Mouse (Mus musculus) right cerebral cortex, adult 2 months (tissue): ENCODE measurements around the gene Antxr1.

Experiments
- DNase-seq, 2 experiments: peaks; one replicate each; pipeline ENCODE4 v3.0.0; 2021 to 2022; ENCODE audit warnings: low spot score in 2 of 2

The Antxr1 gene

GRCm38 (mm10) chr6:87292911-87293851, 42.4 kb downstream of the Antxr1 start:
- DNase-seq: no peak

- no peak for DNase-seq
Measured at GRCm38 (mm10) chr6:87287251-87287650, 48.4 kb downstream of the Antxr1 start.

DNA sequence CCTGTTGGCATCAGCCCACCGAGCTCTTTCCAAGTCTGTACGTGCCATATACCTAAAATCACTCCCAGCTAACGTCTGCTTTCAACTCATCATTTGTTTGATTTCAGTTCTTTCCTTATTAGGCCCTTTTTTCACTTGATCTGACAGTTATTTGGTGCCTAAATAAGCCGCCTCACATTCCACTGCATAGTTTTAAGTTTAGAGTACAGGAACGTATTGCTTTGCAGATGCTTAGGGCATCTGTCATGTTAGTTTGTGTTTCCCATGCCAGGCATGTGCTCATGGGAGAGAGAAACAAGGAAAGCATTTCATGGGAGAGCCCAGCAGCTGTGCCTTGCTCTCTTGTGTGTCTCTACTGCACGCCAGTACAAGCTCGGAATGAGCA, 50.3 kb downstream of the Antxr1 start:
- DNase-seq: no peak

GRCm38 (mm10) chr6:87284716-87285364, 50.8 kb downstream of the Antxr1 start:
- DNase-seq: no peak

DNA sequence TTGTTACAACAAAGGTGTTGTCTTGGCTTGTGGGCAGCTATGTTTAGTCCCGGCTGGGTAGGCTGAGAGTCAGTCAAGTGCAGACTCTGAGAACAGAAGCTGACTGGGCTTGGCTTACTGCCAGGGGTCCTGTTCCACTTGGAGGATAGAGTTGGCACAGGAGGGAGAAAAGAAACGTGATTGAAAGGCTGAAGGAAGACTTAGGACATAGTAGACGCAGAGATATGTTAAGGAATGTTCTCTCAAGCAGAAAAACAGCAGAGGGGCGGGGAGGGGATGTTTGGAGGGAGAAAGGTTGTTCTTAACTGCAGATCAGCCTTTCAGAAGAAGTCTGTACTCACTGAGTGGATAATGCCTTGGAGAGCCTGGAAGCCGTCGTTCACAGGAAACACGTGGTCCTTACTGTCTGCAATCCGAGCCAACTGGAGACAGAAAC, 53.3 kb downstream of the Antxr1 start:
- DNase-seq: no peak

DNA sequence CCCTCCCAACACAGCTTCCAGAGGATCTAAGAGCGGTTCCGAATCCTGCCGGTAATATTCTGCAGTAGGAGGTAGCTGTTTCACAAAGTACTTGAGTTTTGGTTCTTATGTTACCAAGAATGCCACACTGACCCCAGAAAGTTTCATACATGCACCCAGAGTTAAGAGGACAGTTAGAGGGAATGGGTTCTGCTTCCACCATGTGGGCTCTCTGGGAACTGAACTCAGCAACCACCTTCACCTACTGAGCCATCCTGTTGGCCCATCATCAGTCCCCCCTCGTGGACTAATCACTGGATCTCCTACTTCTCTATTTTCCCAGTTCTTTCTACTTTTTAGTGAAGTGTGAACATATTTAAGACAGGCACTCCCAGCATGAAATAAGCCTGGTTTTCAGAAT, 53.9 kb downstream of the Antxr1 start:
- DNase-seq: no peak

GRCm38 (mm10) chr6:87278151-87278550, 57.5 kb downstream of the Antxr1 start:
- DNase-seq: no peak

DNA sequence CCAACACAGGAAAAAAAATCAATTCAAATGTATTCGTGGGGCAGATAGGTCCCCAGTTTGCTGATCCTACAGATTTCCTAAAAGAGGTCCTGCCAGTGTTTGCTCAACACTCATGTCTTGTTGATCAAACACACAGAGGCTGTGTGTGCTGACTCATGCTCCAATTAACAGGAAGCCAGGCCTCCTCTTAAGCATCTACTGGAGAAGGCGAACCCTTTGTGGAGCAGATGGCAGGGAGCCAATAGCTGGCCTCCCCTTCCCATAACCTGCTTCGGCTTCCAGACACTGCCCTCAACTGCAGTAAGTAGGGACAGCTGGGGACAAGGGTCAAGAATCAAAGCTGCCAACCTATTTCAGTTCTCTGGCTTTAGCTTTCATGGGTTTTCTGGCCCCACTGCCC, 58.1 kb downstream of the Antxr1 start:
- no peak for DNase-seq

GRCm38 (mm10) chr6:87276941-87277340, 58.7 kb downstream of the Antxr1 start:
- no peak for DNase-seq

- no peak for DNase-seq
Measured at GRCm38 (mm10) chr6:87274779-87275178, 60.8 kb downstream of the Antxr1 start.

- DNase-seq: no peak
Measured at GRCm38 (mm10) chr6:87273791-87274190, 61.8 kb downstream of the Antxr1 start.

- no peak for DNase-seq
Measured at GRCm38 (mm10) chr6:87273141-87273540, 62.5 kb downstream of the Antxr1 start.

DNA sequence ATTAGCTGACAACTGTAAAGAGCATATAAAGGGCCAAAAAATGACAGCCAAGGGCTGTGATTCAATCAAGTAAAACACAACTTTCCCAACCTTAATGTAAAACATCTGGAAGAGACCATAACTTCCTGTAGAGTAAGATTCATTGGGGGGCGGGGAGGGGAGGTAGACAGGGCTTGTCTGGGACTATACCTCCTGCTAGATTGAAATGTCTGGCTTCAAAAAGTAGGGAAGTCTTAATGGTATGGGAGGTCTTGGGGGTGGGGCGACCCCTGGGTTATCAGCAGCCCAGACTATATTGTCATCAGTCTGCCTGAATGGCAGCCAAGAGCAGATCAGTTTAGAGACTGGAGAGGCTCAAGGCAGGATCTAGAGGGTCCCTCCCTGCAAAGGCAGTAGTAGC, 63.4 kb downstream of the Antxr1 start:
- DNase-seq: no peak

GRCm38 (mm10) chr6:87270452-87270851, 65.2 kb downstream of the Antxr1 start:
- peak; percentile 60 to 74 for DNase-seq

GRCm38 (mm10) chr6:87269950-87270349, 65.7 kb downstream of the Antxr1 start:
- DNase-seq: no peak

- no peak for DNase-seq
Measured at GRCm38 (mm10) chr6:87262666-87263065, 73.0 kb downstream of the Antxr1 start.

- no peak for DNase-seq
Measured at GRCm38 (mm10) chr6:87258976-87259375, 76.6 kb downstream of the Antxr1 start.

DNA sequence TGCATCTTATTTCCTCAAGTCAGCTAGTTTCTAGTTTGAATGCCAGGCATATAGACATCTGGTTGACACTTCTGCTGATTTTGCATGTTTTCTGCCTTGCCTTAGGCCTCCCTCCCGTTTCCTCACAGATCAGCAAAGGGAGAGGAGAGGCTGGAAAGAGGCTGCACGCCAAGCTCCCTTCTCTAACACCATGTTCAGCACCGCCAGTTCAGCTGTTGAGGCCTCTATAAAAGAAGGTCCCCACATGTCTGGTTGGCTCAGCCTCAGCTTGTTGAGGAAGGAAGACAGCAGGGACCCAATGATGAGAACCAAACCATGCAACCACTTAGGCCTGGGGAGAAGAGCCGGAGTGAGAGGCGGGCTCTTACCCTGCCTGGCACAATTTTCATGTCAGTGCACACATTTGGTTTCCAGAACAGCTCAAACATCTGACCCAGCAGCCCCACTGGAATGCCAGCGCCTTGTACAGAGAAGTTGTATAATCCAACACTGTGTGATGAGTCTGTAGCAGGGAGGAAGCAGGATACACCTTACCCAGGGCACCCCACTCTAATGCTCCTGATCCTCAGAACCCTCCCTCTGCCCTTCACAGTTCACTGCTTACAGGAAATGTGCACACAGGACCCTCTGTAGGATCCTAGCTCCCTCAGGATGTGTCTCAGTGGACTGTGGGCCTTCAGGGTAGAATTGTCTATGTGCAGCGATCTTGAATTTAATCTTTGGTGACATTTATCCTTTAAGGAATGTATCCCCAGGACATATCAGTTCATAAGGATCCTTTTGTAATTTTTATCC, 77.4 kb downstream of the Antxr1 start:
- DNase-seq: peak; percentile 21 to 29

DNA sequence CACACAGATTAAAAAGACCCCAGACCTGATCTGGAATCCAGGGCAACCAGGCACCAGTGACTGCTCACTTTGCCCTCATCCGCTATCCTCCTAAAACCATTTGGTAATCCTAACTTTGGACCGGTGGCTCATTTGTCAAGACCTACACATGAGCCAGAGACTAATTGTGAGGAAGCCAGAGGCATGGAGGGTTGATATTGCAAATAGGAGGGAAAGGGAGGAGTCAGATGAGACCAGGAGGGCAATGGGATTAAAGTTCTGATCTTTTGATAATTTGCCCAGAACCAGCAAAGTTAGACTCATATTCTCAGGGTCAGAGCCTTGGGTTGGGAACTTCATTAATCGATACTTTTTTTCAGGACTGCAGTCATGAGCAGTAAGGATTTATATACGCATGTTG, 78.2 kb downstream of the Antxr1 start:
- DNase-seq: no peak

DNA sequence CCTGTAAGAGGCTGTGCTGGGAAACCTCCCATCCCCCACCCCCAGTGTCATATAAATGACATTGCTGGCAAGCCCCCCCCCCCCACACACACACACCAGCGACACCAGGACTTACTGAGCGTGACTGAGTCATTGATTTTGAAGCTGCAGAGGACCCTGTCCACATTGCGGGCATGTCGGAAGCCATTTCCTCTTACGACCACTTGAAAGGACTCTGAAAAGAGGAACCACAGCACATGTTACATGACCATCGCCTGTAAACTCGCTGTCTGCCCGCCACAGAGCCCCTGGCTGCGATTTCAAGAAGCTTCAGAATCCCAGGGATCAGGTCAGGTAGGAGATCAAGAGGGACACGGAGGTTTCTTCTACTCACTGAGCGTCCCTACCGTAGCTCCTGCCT, 80.0 kb downstream of the Antxr1 start:
- no peak for DNase-seq

DNA sequence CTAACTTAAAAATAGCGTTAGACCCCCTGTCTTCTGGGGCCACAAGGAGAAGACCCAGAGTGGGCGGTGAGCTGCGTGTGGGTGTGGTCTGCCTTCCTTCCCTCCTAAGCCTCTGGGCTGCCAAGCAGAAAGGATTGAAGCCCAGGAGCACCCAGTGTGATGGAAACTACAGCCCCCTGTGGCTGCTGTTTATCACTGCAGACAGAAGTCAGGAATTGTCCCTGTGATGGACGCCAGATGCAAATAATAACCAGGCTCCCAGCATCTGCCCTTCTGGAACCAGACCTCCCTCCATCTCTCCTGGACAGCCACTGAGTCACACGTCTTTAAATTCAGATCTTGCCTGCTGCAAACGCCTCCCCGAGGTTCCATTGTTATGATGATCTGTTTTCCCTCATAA, 80.9 kb downstream of the Antxr1 start:
- DNase-seq: no peak

GRCm38 (mm10) chr6:87251716-87252115, 83.9 kb downstream of the Antxr1 start:
- no peak for DNase-seq
